Mouse (Mus musculus) kidney, adult 11 months (tissue): ENCODE measurements at regions not wholly inside any gene's neighbourhood (a gene's known extent, or its start where the extent isn't known, plus 50 kb on each side); places are given as distances from the start of the nearest gene placed in this dataset.
A peak's percentile ranks its signal among the peaks of the same experiment; 100 is the strongest.

Experiments used
- DNase-seq: peaks from one replicate; pipeline ENCODE4 v3.0.0; 2022

GRCm38 (mm10) chr4:70952671-70953070 lies 417.9 kb upstream of the Megf9 start:
- DNase-seq, result no peak

GRCm38 (mm10) chr4:70940146-70940545 lies 405.4 kb upstream of the Megf9 start:
- DNase-seq, result no peak

- no peak for DNase-seq
Measured at GRCm38 (mm10) chr4:70934140-70934539, 399.3 kb upstream of the Megf9 start.

- DNase-seq, result peak; percentile 4
Measured at GRCm38 (mm10) chr4:70921972-70922692, 387.3 kb upstream of the Megf9 start.

- DNase-seq, result no peak
Measured at GRCm38 (mm10) chr4:70914566-70914965, 379.8 kb upstream of the Megf9 start.

GRCm38 (mm10) chr4:70906771-70907749 lies 372.3 kb upstream of the Megf9 start:
- no peak for DNase-seq
